Mouse (Mus musculus): ENCODE results near the gene Rpusd3. TPM values are rescaled to one million over a fixed set of nuclear protein-coding genes. Genes with fewer than 3 reads are reported as not detected.

Gene Rpusd3
- polyA plus RNA-seq, 1 experiment from 2014 or later: 23.0 TPM

- H3K36me3 ChIP-seq (ENCODE audit: control insufficient read depth, insufficient read depth, low read length): no peaks in the 10 kb centered on the region
- H3K9ac ChIP-seq (ENCODE audit: low read depth, low read length): no peak within 1 kb of the TSS
- no peaks in the 10 kb centered on the region for H3K4me1 ChIP-seq (replicated peaks; ENCODE audit: control insufficient read depth, insufficient read depth, low read length)
- H3K9me3 ChIP-seq (ENCODE audit: control insufficient read depth, low read length): no peaks in the 10 kb centered on the region
- no peak for DNase-seq (ENCODE audit: low spot score)
- H3K4me2 ChIP-seq (replicated peaks; ENCODE audit: low read depth, low read length): no peak within 1 kb of the TSS
- no peak within 1 kb of the TSS for H3K27ac ChIP-seq (ENCODE audit: low read depth, low read length)
- no peak for ATAC-seq (ENCODE audit: low FRiP score)
- H3K27me3 ChIP-seq (ENCODE audit: control insufficient read depth, insufficient read depth, low read length): no peaks in the 10 kb centered on the region
- no peak within 1 kb of the TSS for H3K4me3 ChIP-seq (ENCODE audit: low read depth, low read length)
- 84% methylated on average over 9 of the region's 9 CpGs for WGBS
These were observed 16.6 kb upstream of the Rpusd3 start, which contains the start of gene Cidec for GRCm38 (mm10) chr6:113435664-113436205. Gene Cidec (minus strand): TSS chr6:113435760.

- 75% methylated on average over 7 of the region's 7 CpGs for WGBS
- Histone ChIP-seq H3K9me3 (ENCODE audit: control insufficient read depth, low read length) (no peaks in the 10 kb centered on the region), H3K27me3 (ENCODE audit: control insufficient read depth, insufficient read depth, low read length) (no peaks in the 10 kb centered on the region), H3K36me3 (ENCODE audit: control insufficient read depth, insufficient read depth, low read length) (no peaks in the 10 kb centered on the region), H3K4me1 (replicated peaks; ENCODE audit: control insufficient read depth, insufficient read depth, low read length) (no peaks in the 10 kb centered on the region), H3K4me2 (replicated peaks; ENCODE audit: low read depth, low read length) (no peak overlapping the region), H3K9ac (ENCODE audit: low read depth, low read length) (no peak overlapping the region), H3K4me3 (ENCODE audit: low read depth, low read length) (no peak overlapping the region), H3K27ac (ENCODE audit: low read depth, low read length) (no peak overlapping the region)
- no peak for ATAC-seq (ENCODE audit: low FRiP score)
- DNase-seq (ENCODE audit: low spot score): no peak
These were observed 15.6 kb upstream of the Rpusd3 start for GRCm38 (mm10) chr6:113434691-113435090.

- no peak overlapping the region for H3K4me3 ChIP-seq (ENCODE audit: low read depth, low read length)
- H3K36me3 ChIP-seq (ENCODE audit: control insufficient read depth, insufficient read depth, low read length): no peaks in the 10 kb centered on the region
- H3K27me3 ChIP-seq (ENCODE audit: control insufficient read depth, insufficient read depth, low read length): no peaks in the 10 kb centered on the region
- H3K4me1 ChIP-seq (replicated peaks; ENCODE audit: control insufficient read depth, insufficient read depth, low read length): no peaks in the 10 kb centered on the region
- WGBS: 83% methylated on average over 3 of the region's 3 CpGs
- no peak overlapping the region for H3K9ac ChIP-seq (ENCODE audit: low read depth, low read length)
- no peak for ATAC-seq (ENCODE audit: low FRiP score)
- no peak overlapping the region for H3K4me2 ChIP-seq (replicated peaks; ENCODE audit: low read depth, low read length)
- H3K27ac ChIP-seq (ENCODE audit: low read depth, low read length): no peak overlapping the region
- DNase-seq (ENCODE audit: low spot score): no peak
- H3K9me3 ChIP-seq (ENCODE audit: control insufficient read depth, low read length): no peaks in the 10 kb centered on the region
These were observed 14.5 kb upstream of the Rpusd3 start for GRCm38 (mm10) chr6:113433661-113434060.

- no peak overlapping the region for H3K4me2 ChIP-seq (replicated peaks; ENCODE audit: low read depth, low read length)
- H3K27ac ChIP-seq (ENCODE audit: low read depth, low read length): no peak overlapping the region
- 66% methylated on average over 3 of the region's 3 CpGs for WGBS
- ATAC-seq (ENCODE audit: low FRiP score) (no peak), DNase-seq (ENCODE audit: low spot score) (no peak)
- H3K36me3 ChIP-seq (ENCODE audit: control insufficient read depth, insufficient read depth, low read length): no peaks in the 10 kb centered on the region
- H3K9ac ChIP-seq (ENCODE audit: low read depth, low read length): no peak overlapping the region
- no peak overlapping the region for H3K4me3 ChIP-seq (ENCODE audit: low read depth, low read length)
- no peaks in the 10 kb centered on the region for H3K4me1 ChIP-seq (replicated peaks; ENCODE audit: control insufficient read depth, insufficient read depth, low read length)
- no peaks in the 10 kb centered on the region for H3K27me3 ChIP-seq (ENCODE audit: control insufficient read depth, insufficient read depth, low read length)
- H3K9me3 ChIP-seq (ENCODE audit: control insufficient read depth, low read length): no peaks in the 10 kb centered on the region
These were observed 12.7 kb upstream of the Rpusd3 start for GRCm38 (mm10) chr6:113431801-113432200.

- DNase-seq (ENCODE audit: low spot score) (no peak), ATAC-seq (ENCODE audit: low FRiP score) (no peak)
- Histone ChIP-seq H3K27me3 (ENCODE audit: control insufficient read depth, insufficient read depth, low read length) (no peaks in the 10 kb centered on the region), H3K4me3 (ENCODE audit: low read depth, low read length) (no peak overlapping the region), H3K4me2 (replicated peaks; ENCODE audit: low read depth, low read length) (no peak overlapping the region), H3K27ac (ENCODE audit: low read depth, low read length) (no peak overlapping the region), H3K36me3 (ENCODE audit: control insufficient read depth, insufficient read depth, low read length) (no peaks in the 10 kb centered on the region), H3K4me1 (replicated peaks; ENCODE audit: control insufficient read depth, insufficient read depth, low read length) (no peaks in the 10 kb centered on the region), H3K9ac (ENCODE audit: low read depth, low read length) (no peak overlapping the region), H3K9me3 (ENCODE audit: control insufficient read depth, low read length) (no peaks in the 10 kb centered on the region)
- 66% methylated on average over 3 of the region's 3 CpGs for WGBS
These were observed 11.7 kb upstream of the Rpusd3 start for GRCm38 (mm10) chr6:113430846-113431245.

- Histone ChIP-seq H3K9me3 (ENCODE audit: control insufficient read depth, low read length) (no peaks in the 10 kb centered on the region), H3K9ac (ENCODE audit: low read depth, low read length) (no peak overlapping the region), H3K4me2 (replicated peaks; ENCODE audit: low read depth, low read length) (no peak overlapping the region), H3K4me1 (replicated peaks; ENCODE audit: control insufficient read depth, insufficient read depth, low read length) (no peaks in the 10 kb centered on the region), H3K27me3 (ENCODE audit: control insufficient read depth, insufficient read depth, low read length) (no peaks in the 10 kb centered on the region), H3K4me3 (ENCODE audit: low read depth, low read length) (no peak overlapping the region), H3K36me3 (ENCODE audit: control insufficient read depth, insufficient read depth, low read length) (no peaks in the 10 kb centered on the region), H3K27ac (ENCODE audit: low read depth, low read length) (no peak overlapping the region)
- no peak for ATAC-seq (ENCODE audit: low FRiP score)
- no peak for DNase-seq (ENCODE audit: low spot score)
- WGBS: 86% methylated on average over 3 of the region's 3 CpGs
These were observed 10.8 kb upstream of the Rpusd3 start for GRCm38 (mm10) chr6:113429965-113430364.

- ATAC-seq (ENCODE audit: low FRiP score) (no peak), DNase-seq (ENCODE audit: low spot score) (no peak)
- Histone ChIP-seq H3K9me3 (ENCODE audit: control insufficient read depth, low read length) (no peaks in the 10 kb centered on the region), H3K9ac (ENCODE audit: low read depth, low read length) (no peak overlapping the region), H3K4me3 (ENCODE audit: low read depth, low read length) (no peak overlapping the region), H3K27ac (ENCODE audit: low read depth, low read length) (no peak overlapping the region), H3K36me3 (ENCODE audit: control insufficient read depth, insufficient read depth, low read length) (no peaks in the 10 kb centered on the region), H3K4me2 (replicated peaks; ENCODE audit: low read depth, low read length) (no peak overlapping the region), H3K4me1 (replicated peaks; ENCODE audit: control insufficient read depth, insufficient read depth, low read length) (no peaks in the 10 kb centered on the region), H3K27me3 (ENCODE audit: control insufficient read depth, insufficient read depth, low read length) (no peaks in the 10 kb centered on the region)
- whole genome bisulfite sequencing: 94% methylated on average over 16 of the region's 16 CpGs
These were observed 8.9 kb upstream of the Rpusd3 start for GRCm38 (mm10) chr6:113428006-113428405.

- DNase-seq (ENCODE audit: low spot score): peak; percentile 62
- Histone ChIP-seq H3K9ac (ENCODE audit: low read depth, low read length) (no peak overlapping the region), H3K27me3 (ENCODE audit: control insufficient read depth, insufficient read depth, low read length) (no peaks in the 10 kb centered on the region), H3K9me3 (ENCODE audit: control insufficient read depth, low read length) (no peaks in the 10 kb centered on the region), H3K36me3 (ENCODE audit: control insufficient read depth, insufficient read depth, low read length) (no peaks in the 10 kb centered on the region), H3K4me3 (ENCODE audit: low read depth, low read length) (no peak overlapping the region), H3K27ac (ENCODE audit: low read depth, low read length) (no peak overlapping the region), H3K4me2 (replicated peaks; ENCODE audit: low read depth, low read length) (no peak overlapping the region), H3K4me1 (replicated peaks; ENCODE audit: control insufficient read depth, insufficient read depth, low read length) (no peaks in the 10 kb centered on the region)
- 62% methylated on average over 3 of the region's 3 CpGs for WGBS
- ATAC-seq (ENCODE audit: low FRiP score): no peak
These were observed 8.3 kb upstream of the Rpusd3 start for GRCm38 (mm10) chr6:113427397-113427796.

GRCm38 (mm10) chr6:113426696-113427095 is 7.6 kb upstream of the Rpusd3 start:
- WGBS: 86% methylated on average over 4 of the region's 4 CpGs
- no peaks in the 10 kb centered on the region for H3K36me3 ChIP-seq (ENCODE audit: control insufficient read depth, insufficient read depth, low read length)
- DNase-seq (ENCODE audit: low spot score): no peak

More at GRCm38 (mm10) chr6:113426696-113427095, 7.6 kb upstream of the Rpusd3 start:
- no peak overlapping the region for H3K4me2 ChIP-seq (replicated peaks; ENCODE audit: low read depth, low read length)
- ATAC-seq (ENCODE audit: low FRiP score): no peak
- no peaks in the 10 kb centered on the region for H3K4me1 ChIP-seq (replicated peaks; ENCODE audit: control insufficient read depth, insufficient read depth, low read length)
- H3K9me3 ChIP-seq (ENCODE audit: control insufficient read depth, low read length): no peaks in the 10 kb centered on the region
- no peak overlapping the region for H3K4me3 ChIP-seq (ENCODE audit: low read depth, low read length)
- no peaks in the 10 kb centered on the region for H3K27me3 ChIP-seq (ENCODE audit: control insufficient read depth, insufficient read depth, low read length)
- H3K27ac ChIP-seq (ENCODE audit: low read depth, low read length): no peak overlapping the region
- no peak overlapping the region for H3K9ac ChIP-seq (ENCODE audit: low read depth, low read length)
